Mouse (Mus musculus): ENCODE measurements around the gene Taf1b.

- no peak for TF ChIP-seq CTCF (IDR thresholded peaks at IDR 0.05; ENCODE audit: low read depth, low read length)
- no peak for TF ChIP-seq POLR2A (IDR thresholded peaks at IDR 0.05; ENCODE audit: insufficient read depth, low read length)
- no peak for TF ChIP-seq EP300 (IDR thresholded peaks at IDR 0.05; ENCODE audit: insufficient read depth, low read depth, low read length)
Observed at GRCm38 (mm10) chr12:24586193-24586592, 88.0 kb downstream of the Taf1b start.

Data from ES-Bruce4 (cell line).